ENCODE assay signal across 8 mouse cellular contexts in genomic region chr4:142392924-142393323, GRCm38 (mm10).
A peak's percentile ranks its signal among the peaks of the same experiment; 100 is the strongest.
DNase-seq lines count a peak whose midpoint lies in the region; ATAC-seq and TF ChIP-seq lines count a peak whose summit lies in the region.

No protein-coding gene starts in this region.

- no peak for ATAC-seq in hindbrain, embryonic 12.5 days (ENCODE audit: low FRiP score)

- intact Hi-C loops in heart, postnatal 36 days (cut with DNase I): loop anchor here (1.0 kb wide), 1 partner anchor 486 kb away; no protein-coding TSS in a partner anchor
- intact Hi-C loops in left cerebral cortex, postnatal 10 days (cut with DNase I): no loop called here

- no peak overlapping the region for H3K4me3 ChIP-seq in hindbrain, embryonic 10.5 days
- no peak overlapping the region for H3K4me3 ChIP-seq in hindbrain, embryonic 12.5 days
- no peak overlapping the region for H3K4me3 ChIP-seq in MEL (ENCODE audit: control insufficient read depth in 1 of 2, insufficient read depth in 1 of 2, low read depth in 2 of 2, low read length in 2 of 2)

- TF ChIP-seq CTCF in MEL (IDR thresholded peaks at IDR 0.05 in 2 of 3, conservative IDR thresholded peaks at IDR 0.05 in 1 of 3; ENCODE audit: control insufficient read depth in 1 of 3, insufficient read depth in 1 of 3, low read depth in 2 of 3, low read length in 3 of 3, poor library complexity in 1 of 3, severe bottlenecking in 1 of 3): peak in 2 of 3 experiments; percentile 14 to 20; a peak in 3 of 6 replicates

- TF ChIP-seq POLR2A in MEL (IDR thresholded peaks at IDR 0.05; ENCODE audit: control insufficient read depth in 1 of 2, insufficient read depth in 1 of 2, low read depth in 1 of 2, low read length in 2 of 2, poor library complexity in 1 of 2): no peak

- no peaks in the 10 kb centered on the region for H3K4me1 ChIP-seq in hindbrain, embryonic 10.5 days (replicated peaks)
- 0 out of 2 replicates have a peak, but pooled peaks cover 3% of the 10 kb centered on the region for H3K4me1 ChIP-seq in hindbrain, embryonic 12.5 days
- no peaks in the 10 kb centered on the region for H3K4me1 ChIP-seq in MEL (ENCODE audit: control insufficient read depth in 1 of 2, insufficient read depth in 2 of 2, low read length in 2 of 2)

- H3K9me3 ChIP-seq in hindbrain, embryonic 10.5 days: peaks cover 6% of the 10 kb centered on the region; the same call in 1 of the 2 replicates
- no peaks in the 10 kb centered on the region for H3K9me3 ChIP-seq in hindbrain, embryonic 12.5 days (replicated peaks)
- H3K9me3 ChIP-seq in MEL (replicated peaks; ENCODE audit: insufficient read depth, low read length): no peaks in the 10 kb centered on the region

- peaks cover 5% of the 10 kb centered on the region; the same call in 1 of the 2 replicates for H3K36me3 ChIP-seq in hindbrain, embryonic 10.5 days
- H3K36me3 ChIP-seq in hindbrain, embryonic 12.5 days: 0 out of 2 replicates have a peak, but pooled peaks cover 4% of the 10 kb centered on the region
- H3K36me3 ChIP-seq in MEL (ENCODE audit: control insufficient read depth in 1 of 2, insufficient read depth in 2 of 2, low read length in 2 of 2): no peaks in the 10 kb centered on the region

- TF ChIP-seq EP300 in MEL (IDR thresholded peaks at IDR 0.05; ENCODE audit: low read depth in 1 of 2, low read length in 2 of 2): no peak

- H3K27me3 ChIP-seq in hindbrain, embryonic 10.5 days (ENCODE audit: insufficient read depth, poor library complexity, severe bottlenecking): no peaks in the 10 kb centered on the region
- H3K27me3 ChIP-seq in hindbrain, embryonic 12.5 days: no peaks in the 10 kb centered on the region
- no peaks in the 10 kb centered on the region for H3K27me3 ChIP-seq in MEL (ENCODE audit: control insufficient read depth in 1 of 2, insufficient read depth in 2 of 2, low read length in 2 of 2)

- DNase-seq in hindbrain, embryonic 10.5 days (ENCODE audit: low spot score): peak; percentile 52
- no peak for DNase-seq in MEL (ENCODE audit: low read depth, low spot score)
- DNase-seq in cerebellum, adult 8-10 months: peak; percentile 47
- peak; percentile 19 to 28 for DNase-seq in heart, postnatal 36 days
- peak; percentile 29 to 45 for DNase-seq in left cerebral cortex, postnatal 10 days (ENCODE audit: extremely low spot score in 1 of 2, low spot score in 2 of 2)
- DNase-seq in right cerebral cortex, postnatal 14 days: peak; percentile 35
- DNase-seq in natural killer cell, adult 2 months (ENCODE audit: low spot score in 2 of 2): no peak

- WGBS in hindbrain, embryonic 10.5 days: 55% methylated on average over 2 of the region's 2 CpGs
- 50% methylated on average over 2 of the region's 2 CpGs for WGBS in hindbrain, embryonic 12.5 days

- H3K79me2 ChIP-seq in MEL (ENCODE audit: control insufficient read depth, insufficient read depth, low read length, poor library complexity): no peaks in the 10 kb centered on the region

- H3K4me2 ChIP-seq in hindbrain, embryonic 12.5 days (replicated peaks): no peak overlapping the region

- H3K27ac ChIP-seq in hindbrain, embryonic 10.5 days: no peak overlapping the region
- no peak overlapping the region for H3K27ac ChIP-seq in hindbrain, embryonic 12.5 days
- no peak overlapping the region for H3K27ac ChIP-seq in MEL (ENCODE audit: control insufficient read depth, low read depth, low read length)

- no peak overlapping the region for H3K9ac ChIP-seq in hindbrain, embryonic 12.5 days
- H3K9ac ChIP-seq in MEL (ENCODE audit: control insufficient read depth, low read depth, low read length, poor library complexity, severe bottlenecking): no peak overlapping the region

- TF ChIP-seq RAD21 in MEL (IDR thresholded peaks at IDR 0.05; ENCODE audit: low read depth, low read length): no peak

TF ChIP-seq in MEL, 35 proteins besides CTCF, POLR2A, EP300 and RAD21:
- TF ChIP-seq ZNF384 (IDR thresholded peaks at IDR 0.05; ENCODE audit: low read depth, low read length) (no peak), TCF12 (IDR thresholded peaks at IDR 0.05; ENCODE audit: low read depth, low read length) (no peak), HCFC1 (IDR thresholded peaks at IDR 0.05; ENCODE audit: low read depth, low read length) (no peak), SIN3A (IDR thresholded peaks at IDR 0.05; ENCODE audit: low read length) (no peak), KAT2A (conservative IDR thresholded peaks at IDR 0.05; ENCODE audit: low read depth, low read length) (no peak), POLR2AphosphoS2 (IDR thresholded peaks at IDR 0.05; ENCODE audit: low read length) (no peak), GATA1 (IDR thresholded peaks at IDR 0.05; ENCODE audit: low read depth, low read length) (no peak), NRF1 (IDR thresholded peaks at IDR 0.05; ENCODE audit: insufficient read depth, low read depth, low read length, poor library complexity, severe bottlenecking) (no peak), CHD2 (IDR thresholded peaks at IDR 0.05; ENCODE audit: low read length) (no peak), TAL1 (IDR thresholded peaks at IDR 0.05; ENCODE audit: low read length) (no peak)
TF ChIP-seq in MEL: peak in this region for 0.

Comparison
In these comparisons a context has a peak if more than half of its experiments do, and no peak if none do; other contexts are left out.
1. DNase-seq: peak in hindbrain, embryonic 10.5 days (single experiment), cerebellum, adult 8-10 months (single experiment), heart, postnatal 36 days (2 of 2), left cerebral cortex, postnatal 10 days (2 of 2) and right cerebral cortex, postnatal 14 days (single experiment); none in MEL (single experiment) and natural killer cell, adult 2 months (0 of 2).